Mouse (Mus musculus) brain, embryonic 14.5 days (tissue): ENCODE data around the gene Nek6. TPM values are rescaled to one million over a fixed set of nuclear protein-coding genes. Genes with fewer than 3 reads are reported as not detected.

Experiments used
- DNase-seq: peaks from one replicate; pipeline ENCODE4 v3.0.0-alpha.2; 2011; ENCODE audit warnings: low read depth
- CTCF ChIP-seq: fragments of 200-500 bp; IDR thresholded peaks from 2 replicates; pipeline ENCODE4 v1.5.1; 2012; ENCODE audit warnings: inconsistent platforms, mild to moderate bottlenecking, moderate library complexity, borderline replicate concordance; ENCODE audit not compliant: insufficient read depth, insufficient read length; ENCODE audit errors: extremely low read depth
- POLR2A ChIP-seq: fragments of 200-500 bp; IDR thresholded peaks from 2 replicates; pipeline ENCODE4 v1.6.1; 2012; ENCODE audit warnings: mild to moderate bottlenecking, inconsistent platforms, borderline replicate concordance; ENCODE audit not compliant: poor library complexity, insufficient read depth, insufficient read length, severe bottlenecking; ENCODE audit errors: extremely low read depth
- polyA plus RNA-seq: library from polyadenylated mRNA; depleted of rRNA; stranded (reverse); fragments of >200 nt; gene quantifications from 2 replicates; pipeline ENCODE4 v1.2.3, GENCODE M21; 2012; rRNA removed

The Nek6 gene
- 41.8 and 50.4 TPM in 2 replicates for polyA plus RNA-seq

DNA sequence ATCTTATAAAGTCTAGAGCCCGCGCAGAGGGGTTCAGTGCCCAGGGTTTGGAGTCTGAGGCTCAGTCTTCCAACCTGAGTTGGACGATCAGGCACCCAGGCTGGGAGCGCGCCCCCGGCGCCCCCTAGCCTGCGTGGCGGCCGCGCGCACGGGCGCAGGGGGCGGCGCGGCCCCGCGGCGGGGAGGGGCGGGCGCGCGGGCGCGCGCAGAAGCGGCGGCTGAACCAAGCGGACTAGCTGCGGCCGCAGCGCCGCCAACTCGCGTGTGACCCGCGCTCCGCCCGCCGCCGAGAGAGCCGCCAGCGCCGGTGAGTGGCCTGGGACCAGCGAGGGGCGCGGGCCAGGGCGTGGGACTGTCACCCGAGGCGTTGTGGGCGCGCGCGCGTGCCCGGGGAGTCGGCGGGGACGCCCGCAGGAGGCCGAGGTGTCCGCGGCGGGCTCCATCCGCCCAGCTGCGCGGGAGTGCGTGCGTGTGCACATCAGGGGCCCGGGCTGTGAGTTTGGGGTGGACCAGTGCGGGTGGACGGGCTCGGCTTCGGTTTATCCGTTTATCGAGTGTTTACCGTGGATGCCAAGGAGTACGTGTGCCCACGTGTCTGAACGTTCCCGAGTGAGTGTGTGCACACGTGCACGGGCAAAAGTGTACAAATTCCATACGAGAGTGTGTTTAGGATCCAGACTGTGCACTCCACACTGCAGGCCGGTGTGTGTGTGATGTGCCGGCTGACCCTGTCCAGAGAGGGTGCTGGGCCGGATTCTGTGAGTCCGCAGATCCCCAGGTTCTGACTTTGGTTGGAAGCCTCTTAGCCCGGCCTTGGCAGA, at the start of gene Nek6:
TSS of gene Nek6 (plus strand) at position 157 of the 821 bp plus-strand sequence.
- DNase-seq = peak; percentile 75
- TF ChIP-seq POLR2A (peak; percentile 51; the same call in 1 of the 2 replicates), CTCF (no peak)

DNA sequence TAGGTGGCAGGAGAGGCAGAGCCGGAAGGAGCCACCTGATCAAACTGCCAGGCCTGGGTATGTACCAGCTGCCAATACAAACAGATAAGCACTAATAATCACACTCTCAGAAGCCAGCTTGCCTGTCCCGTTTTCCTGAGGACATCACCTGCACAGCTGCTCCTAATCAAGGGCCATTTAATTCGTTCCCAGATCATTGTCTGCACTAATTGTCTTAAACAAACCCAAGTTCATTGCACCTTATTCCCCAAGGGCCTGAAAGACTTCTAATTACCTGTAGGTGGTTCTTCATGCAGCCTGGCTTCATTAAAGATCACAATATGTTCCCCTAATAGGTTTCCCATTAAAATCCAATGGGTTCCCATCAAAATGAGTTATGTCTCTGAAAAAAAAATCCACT, 49.1 kb upstream of the Nek6 start:
- TF ChIP-seq CTCF = no peak
- TF ChIP-seq POLR2A = no peak
- peak; percentile 52 for DNase-seq

DNA sequence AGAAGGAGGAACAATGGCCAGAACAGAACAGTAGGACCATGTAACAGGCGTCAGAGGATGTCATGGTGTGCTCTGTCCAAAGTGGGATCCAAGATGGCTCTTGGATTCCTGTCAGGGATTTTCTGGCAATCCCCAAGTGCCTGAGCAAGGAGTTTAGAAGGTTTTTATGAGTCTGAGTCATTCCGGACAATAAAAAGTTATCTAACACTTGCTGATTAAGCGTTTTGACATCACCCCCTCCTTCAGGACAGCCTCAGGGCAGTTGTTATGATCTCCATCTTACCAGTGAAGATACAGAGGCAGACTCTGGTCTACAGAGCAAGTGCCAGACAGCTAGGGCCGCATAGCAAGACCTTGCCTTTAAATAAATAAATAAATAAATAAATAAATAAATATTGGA, 42.6 kb upstream of the Nek6 start:
- TF ChIP-seq CTCF (no peak), POLR2A (no peak)
- DNase-seq = no peak

DNA sequence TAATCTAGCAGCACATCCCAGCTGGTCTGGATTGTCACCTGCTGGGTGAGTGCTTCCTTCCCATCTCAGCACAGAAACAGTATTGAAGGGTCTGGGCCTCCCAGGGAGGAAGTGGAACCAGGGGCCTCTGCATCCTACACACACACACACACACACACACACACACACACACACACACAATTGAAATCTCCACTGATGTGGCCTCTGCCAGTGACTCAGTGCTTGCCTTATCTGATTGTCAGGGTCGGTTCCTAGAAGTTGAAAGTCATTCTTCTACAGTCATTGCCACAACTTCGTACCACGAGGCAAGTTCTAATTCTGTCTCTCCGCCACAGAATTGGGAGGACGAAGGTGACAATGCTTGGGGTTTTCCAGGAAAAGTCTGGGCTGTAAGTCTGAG, 39.7 kb upstream of the Nek6 start:
- DNase-seq = no peak
- TF ChIP-seq CTCF (no peak), POLR2A (no peak)

DNA sequence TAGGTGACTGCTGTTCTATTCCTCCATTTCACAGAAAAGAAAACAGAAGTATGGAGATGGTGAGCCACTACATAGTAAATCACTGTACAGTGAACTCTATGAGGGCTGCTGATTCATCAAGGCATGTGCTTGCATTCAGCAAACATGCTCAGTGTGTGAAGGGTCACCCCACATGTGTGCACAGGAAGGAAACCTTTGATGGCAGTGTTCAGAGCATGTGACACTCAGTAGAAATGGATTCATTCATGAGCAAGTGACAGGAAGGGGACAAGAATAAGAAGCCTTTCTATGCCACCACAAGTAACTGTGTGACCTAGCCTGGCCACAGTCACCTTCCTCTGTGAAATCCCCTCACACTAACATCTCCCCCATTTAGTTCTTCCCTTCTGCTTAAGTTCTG, 38.6 kb upstream of the Nek6 start:
- DNase-seq = no peak
- no peak for TF ChIP-seq POLR2A
- no peak for TF ChIP-seq CTCF

DNA sequence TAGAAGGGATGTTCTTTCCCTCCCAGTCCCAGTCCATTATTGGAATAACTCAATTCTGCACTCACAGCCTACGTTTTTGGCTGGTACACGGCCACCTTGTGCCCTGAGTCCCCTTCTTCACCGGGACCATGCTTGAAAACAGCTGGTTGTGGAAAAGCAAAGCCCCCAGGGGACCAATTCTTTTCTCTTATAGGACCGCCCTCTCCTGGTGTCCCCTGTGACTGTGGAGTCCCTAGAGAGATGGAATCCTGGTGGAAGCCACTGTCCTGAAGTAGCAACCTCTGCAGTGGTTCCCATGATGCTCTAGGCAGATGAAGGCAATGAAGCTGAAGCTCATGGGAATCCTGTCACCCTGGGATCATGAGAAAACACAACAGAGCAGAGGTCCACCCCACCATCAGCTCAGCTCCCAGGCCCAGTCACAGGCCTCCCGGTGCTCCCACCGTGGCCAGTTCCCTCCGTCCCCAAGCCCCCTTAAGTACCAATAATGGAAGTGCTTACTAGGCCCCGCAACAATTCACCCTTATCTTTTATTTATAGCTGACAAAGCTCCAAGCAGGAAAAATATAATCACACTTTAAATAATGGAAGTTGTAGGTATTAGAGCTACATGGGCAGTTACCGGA, 34.5 kb upstream of the Nek6 start:
- DNase-seq = no peak
- TF ChIP-seq CTCF (no peak), POLR2A (no peak)

DNA sequence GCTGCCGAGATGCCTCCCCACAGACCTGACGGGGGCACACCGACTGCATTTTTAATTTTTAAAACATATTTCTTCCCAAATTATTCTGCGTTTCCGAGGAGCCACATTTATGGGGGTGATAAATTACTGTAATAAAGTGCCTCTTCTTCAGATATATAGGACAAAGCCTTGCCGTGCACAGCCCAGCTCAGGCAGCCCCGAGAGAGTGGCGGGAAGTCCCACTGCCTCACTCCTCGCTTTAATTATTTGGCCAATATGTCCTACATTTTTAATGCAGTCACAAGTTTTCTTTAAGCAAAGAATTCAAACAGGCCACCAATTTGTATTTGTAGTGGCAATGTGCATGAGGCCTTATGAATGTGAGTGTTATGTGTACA, 34.0 kb upstream of the Nek6 start:
- TF ChIP-seq CTCF (no peak), POLR2A (no peak)
- no peak for DNase-seq

DNA sequence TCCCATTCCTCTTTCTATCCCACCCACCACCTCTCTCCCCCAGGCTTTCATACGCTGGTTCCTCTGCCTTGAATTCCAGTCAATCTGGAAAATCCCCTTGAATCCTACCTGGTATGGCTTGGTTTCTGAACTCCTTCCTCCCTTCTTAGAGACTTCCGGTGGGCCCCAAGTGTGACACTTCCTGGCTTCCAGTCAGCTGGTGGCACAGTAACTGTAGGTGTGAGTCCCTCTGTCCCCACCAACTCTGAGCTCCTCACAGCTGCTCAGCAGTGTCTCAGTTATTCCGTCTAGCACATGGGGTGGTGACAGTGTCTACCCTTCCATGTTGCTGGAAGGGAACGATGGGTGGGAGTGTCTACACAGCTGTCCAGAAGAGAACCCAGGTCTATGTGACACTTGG, 32.8 kb upstream of the Nek6 start:
- no peak for DNase-seq
- TF ChIP-seq POLR2A = no peak
- no peak for TF ChIP-seq CTCF

DNA sequence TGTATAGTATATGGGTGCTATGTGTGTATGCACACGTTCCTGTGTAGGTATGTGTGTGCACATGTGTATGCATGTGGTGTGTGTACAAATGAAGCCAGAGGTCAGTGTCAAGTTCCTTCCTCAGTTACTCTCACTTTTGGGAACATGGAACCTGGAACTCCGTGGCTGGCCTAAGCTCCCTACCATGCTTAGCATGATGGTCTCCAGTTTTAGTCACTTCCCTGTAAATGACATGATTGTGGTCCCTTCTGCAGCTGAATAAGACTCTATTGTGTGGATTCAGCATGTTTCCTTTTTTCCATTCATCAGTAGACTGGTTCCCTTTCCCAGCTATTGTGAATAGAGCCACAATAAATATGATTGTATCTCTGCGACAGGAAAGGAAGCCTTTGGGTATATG, 31.9 kb upstream of the Nek6 start:
- TF ChIP-seq POLR2A = no peak
- no peak for TF ChIP-seq CTCF
- no peak for DNase-seq

DNA sequence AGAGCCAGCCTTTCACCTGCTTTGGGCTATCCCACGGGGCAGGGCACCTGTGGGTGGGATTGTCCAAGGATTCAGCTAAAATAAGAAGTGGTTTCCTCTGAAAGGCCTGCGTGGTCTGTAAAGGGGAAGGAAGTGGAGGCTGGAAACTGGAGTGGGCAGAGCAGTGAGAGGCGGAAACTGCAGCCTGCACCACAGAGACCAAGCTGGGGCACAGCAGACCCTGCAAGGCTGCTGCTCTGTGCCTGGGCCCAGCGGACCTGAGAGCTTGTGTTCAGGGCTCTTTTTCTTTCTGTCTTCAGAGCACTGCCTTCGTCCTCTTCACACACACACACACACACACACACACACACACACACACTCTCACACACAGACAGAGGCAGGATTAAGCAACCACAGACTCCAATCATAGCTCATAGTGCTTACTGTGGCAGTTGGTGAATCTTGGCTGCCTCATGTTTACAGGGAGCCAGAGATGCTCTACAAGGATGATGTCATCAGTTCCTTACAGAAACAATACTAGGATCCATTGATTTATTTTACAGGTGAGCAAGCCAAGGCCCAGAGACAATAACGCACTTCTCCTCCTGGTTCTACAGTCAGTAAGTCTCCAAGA, 30.2 kb upstream of the Nek6 start:
- TF ChIP-seq CTCF = no peak
- TF ChIP-seq POLR2A = no peak
- peak; percentile 42 for DNase-seq

DNA sequence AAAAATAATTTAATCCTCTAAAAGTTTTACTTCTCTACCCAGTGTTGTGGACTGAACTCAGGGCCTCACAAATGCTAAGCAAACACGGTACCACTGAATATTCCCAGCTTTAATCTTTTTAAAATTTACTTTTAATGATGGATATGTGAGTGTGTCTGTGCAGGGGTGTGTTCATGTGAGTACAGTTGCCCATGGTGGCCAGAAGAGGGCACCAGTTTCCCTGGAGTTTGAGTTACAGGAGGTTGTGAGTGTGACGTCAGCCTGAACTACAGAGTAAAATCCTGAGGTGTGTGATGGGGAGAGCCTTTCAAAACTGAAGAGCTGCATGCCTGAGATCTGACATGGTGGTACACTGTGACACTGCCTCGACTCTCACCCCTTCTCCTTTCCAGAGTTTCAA, 29.3 kb upstream of the Nek6 start:
- DNase-seq = no peak
- TF ChIP-seq CTCF (peak; percentile 14; the same call in 1 of the 2 replicates), POLR2A (no peak)
